Mouse (Mus musculus) heart, adult 2 months (tissue): ENCODE measurements at regions not wholly inside any gene's neighbourhood (a gene's known extent, or its start where the extent isn't known, plus 50 kb on each side); places are given as distances from the start of the nearest gene placed in this dataset.

Source experiments
- CTCF ChIP-seq: fragments of 200-600 bp; IDR thresholded peaks from 2 replicates; pipeline ENCODE4 v1.8.1; 2022; ENCODE audit warnings: antibody characterized with exemption, mild to moderate bottlenecking, moderate library complexity
- POLR2A ChIP-seq: fragments of 200-500 bp; IDR thresholded peaks from 2 replicates; pipeline ENCODE4 v1.6.1; 2011; ENCODE audit warnings: mild to moderate bottlenecking, low read depth, low read length, control low read depth; ENCODE audit not compliant: insufficient read depth

GRCm38 (mm10) chr3:137153234-137153633, 187.6 kb upstream of the Emcn start:
- TF ChIP-seq CTCF (no peak), POLR2A (no peak)
